Mouse (Mus musculus) forebrain, embryonic 12.5 days (tissue): ENCODE measurements around the gene Stpg1. TPM values are rescaled to one million over a fixed set of nuclear protein-coding genes. Genes with fewer than 3 reads are reported as not detected.

ENCODE experiments used
- microRNA-seq: library from miRNA; unstranded; fragments of <30 nt; microRNA quantifications from one replicate; pipeline ENCODE4, GENCODE M21; 2017
- polyA plus RNA-seq: library from polyadenylated mRNA; unstranded; fragments of >200 nt; fragmentation: Nextera tagmentation; extraction: Ambion mirVana; gene quantifications from 2 replicates; pipeline ENCODE4 v1.2.1, GENCODE M21; 2016

Gene Stpg1
- polyA plus RNA-seq, 1 experiment from 2014 or later = 0.36 TPM

Small RNAs within 50 kb of the gene (microRNA-seq; reads per million reads assigned to microRNA genes)
- not detected for gene Gm25317

Other genes with a start within 250 kb of the Stpg1 start
- gene Clic4, start 222.0 kb upstream of the Stpg1 start, polyA plus RNA-seq = 205 and 221 TPM in 2 replicates
- gene Srrm1, start 141.5 kb upstream of the Stpg1 start, polyA plus RNA-seq = 272 and 275 TPM in 2 replicates
- 0.63 and 1.1 TPM in 2 replicates for gene Ncmap, start 96.6 kb upstream of the Stpg1 start, polyA plus RNA-seq
- gene Rcan3, start 60.9 kb upstream of the Stpg1 start, polyA plus RNA-seq = 18.6 and 20.2 TPM in 2 replicates
- 2.1 and 4.3 TPM in 2 replicates for gene Nipal3, start 248 bp downstream of the Stpg1 start, polyA plus RNA-seq
- gene Grhl3, start 78.8 kb downstream of the Stpg1 start, polyA plus RNA-seq = 1.9 and 2.8 TPM in 2 replicates
- 0.36 and 0.40 TPM in 2 replicates for gene Ifnlr1, start 191.5 kb downstream of the Stpg1 start, polyA plus RNA-seq
- gene Il22ra1, start 233.4 kb downstream of the Stpg1 start, polyA plus RNA-seq = not detected in 2 replicates